Mouse (Mus musculus) kidney, adult 2 months (tissue): ENCODE data around the gene Ddrgk1. TPM values are rescaled to one million over a fixed set of nuclear protein-coding genes. Genes with fewer than 3 reads are reported as not detected.

Experiments used
- DNase-seq: peaks from one replicate; pipeline ENCODE4 v3.0.0; 2021
- H3K27ac ChIP-seq: fragments of 200-500 bp; 2 replicates; pipeline ENCODE4 v1.5.1; 2012; ENCODE audit warnings: low read depth, low read length, control low read depth, inconsistent platforms; ENCODE audit not compliant: insufficient read depth
- H3K27me3 ChIP-seq: fragments of 200-500 bp; replicated peaks from 2 replicates; pipeline ENCODE4 v1.6.1; 2012; ENCODE audit warnings: mild to moderate bottlenecking, moderate library complexity, low read length, inconsistent platforms; ENCODE audit not compliant: control insufficient read depth, insufficient read depth
- H3K36me3 ChIP-seq: fragments of 200-500 bp; 2 replicates; pipeline ENCODE4 v1.6.1; 2012; ENCODE audit warnings: mild to moderate bottlenecking, moderate library complexity, low read length, inconsistent platforms; ENCODE audit not compliant: control insufficient read depth, insufficient read depth
- H3K4me1 ChIP-seq: fragments of 200-500 bp; 2 replicates; pipeline ENCODE4 v1.6.1; 2011; ENCODE audit warnings: low read length; ENCODE audit not compliant: control insufficient read depth, insufficient read depth
- H3K4me3 ChIP-seq: fragments of 200-500 bp; 2 replicates; pipeline ENCODE4 v1.5.1; 2011; ENCODE audit warnings: mild to moderate bottlenecking, low read depth, low read length, control low read depth; ENCODE audit not compliant: insufficient read depth
- CTCF ChIP-seq: fragments of 200-500 bp; conservative IDR thresholded peaks from 2 replicates; pipeline ENCODE4 v1.5.1; 2011; ENCODE audit warnings: low read depth, mild to moderate bottlenecking, control low read depth, low read length, moderate library complexity, mixed read lengths; ENCODE audit not compliant: insufficient read depth, insufficient read length
- POLR2A ChIP-seq: fragments of 200-500 bp; IDR thresholded peaks from one replicate; pipeline ENCODE4 v1.6.1; 2011; ENCODE audit warnings: low read depth, low read length, control low read depth
- WGBS: fragments of 180-500 bp; shearing (Covaris S2); methylation state at CpG from one replicate; pipeline ENCODE4 v1.1.7; 2018; 5-methylcytosine and 5-hydroxymethylcytosine counted together
- polyA plus RNA-seq: library from polyadenylated mRNA; depleted of rRNA; stranded (reverse); fragments of >200 nt; gene quantifications from 2 replicates; pipeline ENCODE4 v1.2.3, GENCODE M21; 2012

The Ddrgk1 gene
- polyA plus RNA-seq, 1 experiment, result 152 TPM

DNA sequence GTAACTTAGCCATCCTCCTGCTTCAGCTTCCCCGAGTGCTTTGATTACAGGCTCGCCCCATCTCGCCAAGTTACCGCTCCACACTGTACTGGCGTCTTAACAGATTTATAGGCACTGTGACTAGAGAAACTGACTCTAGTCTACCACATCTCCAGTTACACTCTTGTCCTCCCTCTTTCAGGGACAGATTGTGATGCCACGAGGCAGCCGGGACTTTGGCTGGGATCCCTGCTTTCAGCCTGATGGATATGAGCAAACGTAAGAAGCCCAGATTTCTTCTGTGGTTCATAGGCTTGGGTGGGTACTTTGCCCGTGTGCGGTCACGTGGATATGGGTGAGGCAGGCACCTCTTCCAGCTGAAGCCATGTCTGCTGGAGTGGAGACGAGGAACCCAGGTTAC, 14.7 kb upstream of the Ddrgk1 start:
- Histone ChIP-seq H3K36me3 (peaks cover 6% of the 10 kb centered on the region), H3K4me3 (no peak overlapping the region), H3K27ac (no peak overlapping the region), H3K4me1 (no peaks in the 10 kb centered on the region), H3K27me3 (no peaks in the 10 kb centered on the region)
- TF ChIP-seq POLR2A (no peak), CTCF (no peak)
- 82% methylated on average over 12 of the region's 12 CpGs for WGBS
- no peak for DNase-seq

DNA sequence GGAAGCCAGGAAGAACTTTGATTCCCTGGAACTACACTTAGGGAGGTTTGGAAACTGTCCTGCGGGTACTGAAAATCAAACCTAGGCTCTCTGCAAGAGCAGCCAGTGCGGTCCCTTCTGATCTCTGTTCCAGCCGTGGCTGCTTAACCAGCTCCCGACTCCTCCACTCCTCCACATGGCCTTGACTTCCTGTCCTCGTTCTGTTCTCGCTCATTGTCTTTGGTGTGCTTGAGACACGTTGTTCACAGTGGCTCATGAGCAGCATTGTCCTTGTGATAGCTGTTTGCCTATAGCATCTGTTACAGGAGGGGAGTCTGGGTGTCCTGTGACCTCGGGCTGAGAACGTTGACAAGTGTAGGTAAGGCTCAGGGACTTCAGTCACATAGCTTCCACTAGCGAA, 12.8 kb upstream of the Ddrgk1 start:
- TF ChIP-seq CTCF (no peak), POLR2A (no peak)
- no peak overlapping the region for H3K27ac ChIP-seq
- H3K27me3 ChIP-seq, result no peaks in the 10 kb centered on the region
- H3K4me1 ChIP-seq, result no peaks in the 10 kb centered on the region
- WGBS, result 49% methylated on average over 10 of the region's 10 CpGs
- no peak for DNase-seq
- no peak overlapping the region for H3K4me3 ChIP-seq
- H3K36me3 ChIP-seq, result peaks cover 6% of the 10 kb centered on the region

DNA sequence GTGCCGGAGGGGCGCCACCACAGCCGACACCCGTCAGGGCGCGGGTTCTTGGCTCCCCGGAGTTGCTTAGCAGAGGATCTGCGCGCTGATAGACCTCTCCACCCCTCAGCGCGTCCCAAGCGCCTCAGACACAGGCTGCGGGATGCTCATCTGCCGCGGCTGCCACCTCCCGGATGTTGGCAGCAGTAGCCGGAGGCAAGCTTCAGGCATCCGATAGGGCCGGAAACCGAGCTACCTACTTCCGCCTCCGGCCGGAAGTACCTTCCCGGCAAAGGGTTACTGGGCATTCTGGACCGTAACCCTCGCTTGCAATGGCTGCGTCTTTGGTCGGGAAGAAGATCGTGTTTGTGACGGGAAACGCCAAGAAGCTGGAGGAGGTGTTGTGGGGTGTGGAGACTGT, 3.1 kb upstream of the Ddrgk1 start, which contains the start of gene Itpa:
TSS of gene Itpa (plus strand) at position 52 of the 400 bp plus-strand sequence.
- Histone ChIP-seq H3K27ac (peak within 1 kb of the TSS; percentile 61), H3K4me1 (peaks cover 12% of the 10 kb centered on the region; the same call in 1 of the 2 replicates), H3K4me3 (peak within 1 kb of the TSS; percentile 97), H3K27me3 (no peaks in the 10 kb centered on the region), H3K36me3 (no peaks in the 10 kb centered on the region)
- DNase-seq, result peak; percentile 93
- TF ChIP-seq CTCF (peak; percentile 45), POLR2A (peak; percentile 41)
- under 1% methylated on average over 31 of the region's 31 CpGs for WGBS

DNA sequence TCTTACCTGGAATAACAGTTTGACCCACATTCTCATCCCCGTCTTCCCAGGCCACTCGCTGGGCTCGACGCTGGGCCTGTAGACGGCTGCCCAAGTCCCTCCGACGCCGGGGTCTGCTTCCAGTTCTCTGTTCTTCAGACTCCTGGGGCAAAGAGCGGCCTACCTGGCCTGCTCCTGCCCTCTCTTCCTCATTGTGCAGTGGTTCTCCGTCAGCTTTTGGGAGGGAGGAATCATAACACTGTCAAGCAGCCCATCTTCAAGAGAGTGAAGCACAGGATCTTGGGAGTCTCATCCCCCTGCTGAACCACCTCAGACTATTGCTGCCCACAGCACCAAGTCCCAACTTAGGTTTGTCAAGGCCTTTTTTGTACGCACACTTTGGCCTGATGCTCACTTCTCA, 1.1 kb downstream of the Ddrgk1 start:
- H3K4me3 ChIP-seq, result no peak overlapping the region
- no peaks in the 10 kb centered on the region for H3K36me3 ChIP-seq
- no peak overlapping the region for H3K27ac ChIP-seq
- WGBS, result 87% methylated on average over 11 of the region's 11 CpGs
- H3K27me3 ChIP-seq, result no peaks in the 10 kb centered on the region
- DNase-seq, result no peak
- peaks cover 12% of the 10 kb centered on the region; the same call in 1 of the 2 replicates for H3K4me1 ChIP-seq
- no peak for TF ChIP-seq POLR2A
- no peak for TF ChIP-seq CTCF

DNA sequence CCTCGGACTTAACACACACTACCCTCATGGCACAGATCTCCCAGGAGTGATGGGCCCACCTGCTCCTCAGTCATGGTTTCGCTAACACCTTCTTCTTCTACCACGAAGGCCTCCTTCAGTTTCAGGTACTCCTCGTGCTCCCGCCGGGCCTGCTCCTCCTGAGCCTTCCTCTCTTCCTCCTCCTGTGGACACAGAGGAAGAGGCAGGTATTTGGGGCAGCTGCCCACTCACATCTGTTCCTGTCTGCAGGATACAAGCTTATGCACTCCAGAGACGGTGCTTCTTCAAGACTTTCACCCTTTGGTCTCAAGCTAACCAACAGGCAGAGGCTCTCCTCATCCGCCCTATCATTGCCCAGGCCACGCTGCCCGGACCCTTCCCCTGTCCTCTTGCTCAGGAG, 5.9 kb downstream of the Ddrgk1 start:
- Histone ChIP-seq H3K27ac (no peak overlapping the region), H3K4me3 (no peak overlapping the region), H3K4me1 (peaks cover 2% of the 10 kb centered on the region; the same call in 1 of the 2 replicates), H3K36me3 (peaks cover 3% of the 10 kb centered on the region), H3K27me3 (no peaks in the 10 kb centered on the region)
- 97% methylated on average over 10 of the region's 10 CpGs for WGBS
- TF ChIP-seq CTCF, result no peak
- TF ChIP-seq POLR2A, result no peak
- no peak for DNase-seq

DNA sequence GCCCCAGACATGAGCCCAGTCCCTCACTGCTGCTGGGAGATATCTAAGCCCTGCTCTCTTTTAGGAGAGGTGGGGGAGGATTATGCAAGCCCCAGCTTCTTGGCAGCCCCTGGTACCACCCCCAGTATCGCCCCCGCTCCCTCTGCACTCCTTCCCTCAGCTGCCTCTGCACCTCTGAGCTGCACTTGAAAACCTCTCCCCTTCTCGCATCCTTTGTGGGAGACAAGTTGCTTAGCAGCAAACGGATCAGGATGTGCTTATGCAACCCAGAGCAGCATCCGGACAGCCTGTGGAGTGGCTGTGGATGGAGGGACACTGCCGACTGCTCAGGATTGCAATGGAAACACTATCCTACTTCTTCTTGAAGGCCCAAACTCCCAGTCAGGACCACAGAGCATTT, 6.9 kb downstream of the Ddrgk1 start:
- H3K4me3 ChIP-seq, result no peak overlapping the region
- no peaks in the 10 kb centered on the region for H3K4me1 ChIP-seq
- no peak overlapping the region for H3K27ac ChIP-seq
- 85% methylated on average over 6 of the region's 6 CpGs for WGBS
- DNase-seq, result no peak
- H3K36me3 ChIP-seq, result peaks cover 3% of the 10 kb centered on the region
- TF ChIP-seq CTCF (no peak), POLR2A (no peak)
- no peaks in the 10 kb centered on the region for H3K27me3 ChIP-seq

DNA sequence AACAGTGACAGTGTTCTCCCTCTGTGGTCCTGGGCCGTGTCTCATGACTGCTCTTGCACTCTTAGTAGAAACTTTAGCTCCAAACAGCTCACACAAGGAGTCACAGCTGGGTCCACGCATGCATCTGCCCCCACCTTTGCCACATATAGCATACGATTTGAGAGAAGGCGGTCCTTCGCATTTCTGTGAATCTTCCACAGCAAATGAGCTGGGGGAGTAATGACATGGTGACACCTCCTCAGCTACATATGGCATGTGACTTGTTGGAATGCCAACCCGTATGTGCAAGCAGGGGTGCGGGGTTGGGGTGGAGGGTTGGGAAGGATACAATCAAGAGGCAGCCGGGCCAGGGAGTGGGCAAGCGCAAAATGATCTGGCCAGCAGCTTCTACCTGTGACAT, 7.9 kb downstream of the Ddrgk1 start:
- H3K4me1 ChIP-seq, result no peaks in the 10 kb centered on the region
- H3K27ac ChIP-seq, result no peak overlapping the region
- DNase-seq, result no peak
- 90% methylated on average over 9 of the region's 9 CpGs for WGBS
- no peak overlapping the region for H3K4me3 ChIP-seq
- H3K36me3 ChIP-seq, result peaks cover 3% of the 10 kb centered on the region
- TF ChIP-seq POLR2A (no peak), CTCF (no peak)
- no peaks in the 10 kb centered on the region for H3K27me3 ChIP-seq

DNA sequence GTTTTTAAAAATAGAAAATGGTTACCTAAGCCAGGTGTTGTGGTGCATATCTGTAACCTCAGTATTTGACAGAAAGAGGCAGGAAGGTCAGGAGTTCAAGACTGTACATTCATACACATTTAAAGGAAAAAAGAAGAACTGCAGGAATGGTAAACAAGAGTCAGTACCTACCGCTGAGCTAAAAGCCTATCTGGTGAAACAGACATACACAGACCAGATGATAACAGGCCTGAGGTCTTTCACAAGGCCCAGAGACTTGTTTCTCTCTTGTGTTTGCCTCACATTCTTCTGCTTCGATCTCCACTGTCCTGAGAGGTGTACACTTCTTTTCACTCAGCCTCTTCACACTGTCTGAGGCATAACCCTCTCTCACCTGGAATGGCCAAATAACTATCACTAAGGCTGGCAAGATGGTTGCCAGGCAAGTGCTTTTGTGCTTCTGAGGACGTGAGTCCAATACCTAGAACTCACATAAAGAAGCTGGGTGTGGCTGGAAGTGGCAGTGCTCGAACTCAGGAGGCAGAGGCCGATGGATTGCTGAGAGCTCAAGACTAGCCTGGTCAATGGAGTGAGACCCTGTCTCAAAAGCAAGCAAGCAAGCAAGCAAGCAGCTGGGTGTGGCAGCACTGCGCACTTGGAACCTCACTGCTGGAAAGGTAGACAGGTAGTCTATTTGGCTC, 8.7 kb downstream of the Ddrgk1 start:
- DNase-seq, result no peak
- Histone ChIP-seq H3K4me3 (no peak overlapping the region), H3K27me3 (no peaks in the 10 kb centered on the region), H3K27ac (no peak overlapping the region), H3K4me1 (no peaks in the 10 kb centered on the region), H3K36me3 (peaks cover 3% of the 10 kb centered on the region)
- 93% methylated on average over 6 of the region's 6 CpGs for WGBS
- no peak for TF ChIP-seq CTCF
- TF ChIP-seq POLR2A, result no peak
